Mouse (Mus musculus) thymus, postnatal 0 days (tissue): ENCODE results near the gene Rptor. TPM values are rescaled to one million over a fixed set of nuclear protein-coding genes. Genes with fewer than 3 reads are reported as not detected.
"Not testable (repeated sequence)": the region's sequence is repeated elsewhere in the genome, so short reads cannot be mapped to it uniquely, and the experiment has no call there.

Experiments
- DNase-seq: peaks from one replicate; pipeline ENCODE4 v3.0.0-alpha.2; 2015; ENCODE audit warnings: low spot score
- polyA plus RNA-seq: library from polyadenylated mRNA; unstranded; fragments of >200 nt; fragmentation: Nextera tagmentation; extraction: Ambion mirVana; gene quantifications from 2 replicates; pipeline ENCODE4 v1.2.1, GENCODE M21; 2015

Rptor gene
- polyA plus RNA-seq, 1 experiment from 2014 or later: 14.0 TPM

GRCm38 (mm10) chr11:119650456-119650855, 47.8 kb downstream of the Rptor start:
- no peak for DNase-seq

- DNase-seq: no peak
Measured at GRCm38 (mm10) chr11:119653336-119653735, 50.6 kb downstream of the Rptor start.

GRCm38 (mm10) chr11:119657534-119657933, 54.8 kb downstream of the Rptor start:
- no peak for DNase-seq

GRCm38 (mm10) chr11:119659296-119659695, 56.6 kb downstream of the Rptor start:
- no peak for DNase-seq

- not testable (repeated sequence) for DNase-seq
Measured at GRCm38 (mm10) chr11:119661479-119661878, 58.8 kb downstream of the Rptor start.

- DNase-seq: no peak
Measured at GRCm38 (mm10) chr11:119663876-119664275, 61.2 kb downstream of the Rptor start.

- no peak for DNase-seq
Measured at GRCm38 (mm10) chr11:119664678-119665307, 62.1 kb downstream of the Rptor start.

- no peak for DNase-seq
Measured at GRCm38 (mm10) chr11:119665308-119665702, 62.6 kb downstream of the Rptor start.

GRCm38 (mm10) chr11:119666567-119667108, 63.9 kb downstream of the Rptor start:
- DNase-seq: no peak

GRCm38 (mm10) chr11:119670690-119671666, 68.3 kb downstream of the Rptor start:
- DNase-seq: peak; percentile 74

GRCm38 (mm10) chr11:119672041-119672440, 69.3 kb downstream of the Rptor start:
- no peak for DNase-seq

- no peak for DNase-seq
Measured at GRCm38 (mm10) chr11:119672775-119673174, 70.1 kb downstream of the Rptor start.

- no peak for DNase-seq
Measured at GRCm38 (mm10) chr11:119674835-119675234, 72.1 kb downstream of the Rptor start.

GRCm38 (mm10) chr11:119675546-119675945, 72.8 kb downstream of the Rptor start:
- no peak for DNase-seq

- DNase-seq: no peak
Measured at GRCm38 (mm10) chr11:119676751-119677411, 74.2 kb downstream of the Rptor start.

- no peak for DNase-seq
Measured at GRCm38 (mm10) chr11:119678427-119678826, 75.7 kb downstream of the Rptor start.

GRCm38 (mm10) chr11:119680735-119681134, 78.0 kb downstream of the Rptor start:
- DNase-seq: peak; percentile 24

GRCm38 (mm10) chr11:119682285-119682684, 79.6 kb downstream of the Rptor start:
- DNase-seq: peak; percentile 40

- DNase-seq: no peak
Measured at GRCm38 (mm10) chr11:119683796-119684195, 81.1 kb downstream of the Rptor start.

- DNase-seq: no peak
Measured at GRCm38 (mm10) chr11:119685477-119685876, 82.8 kb downstream of the Rptor start.

- no peak for DNase-seq
Measured at GRCm38 (mm10) chr11:119685910-119686659, 83.4 kb downstream of the Rptor start.
